Mouse (Mus musculus) cortical plate, adult 2 months (tissue): ENCODE results near the gene Mcu.

Source experiments
- CTCF ChIP-seq: fragments of 200-500 bp; IDR thresholded peaks from 2 replicates; pipeline ENCODE4 v1.5.1; 2011; ENCODE audit warnings: mild to moderate bottlenecking, control low read depth, low read length; ENCODE audit not compliant: insufficient read depth; ENCODE audit errors: extremely low read depth
- POLR2A ChIP-seq: fragments of 200-500 bp; IDR thresholded peaks from 2 replicates; pipeline ENCODE4 v1.6.1; 2011; ENCODE audit warnings: mild to moderate bottlenecking, low read length, control low read depth; ENCODE audit not compliant: insufficient read depth; ENCODE audit errors: extremely low read depth

DNA sequence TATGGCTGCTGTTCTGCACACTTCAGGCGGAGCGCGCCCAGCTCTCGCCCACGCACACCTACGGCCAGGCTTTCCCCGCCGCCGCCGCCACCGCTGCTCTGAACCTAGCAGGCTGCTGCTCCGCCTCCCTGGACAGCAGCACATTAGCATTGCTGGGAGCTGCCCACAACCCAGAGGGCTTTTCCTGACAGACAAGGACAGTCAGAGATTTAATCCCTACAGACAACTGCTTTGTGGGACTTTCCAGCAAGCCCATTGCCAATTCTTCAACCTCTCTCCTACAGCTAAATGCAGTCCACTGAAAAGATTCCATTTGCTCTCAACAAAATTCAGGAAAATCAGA is 77.0 kb downstream of the Mcu start:
- TF ChIP-seq CTCF (no peak), POLR2A (no peak)
